ENCODE assay signal across 10 mouse cellular contexts in the genomic region with DNA sequence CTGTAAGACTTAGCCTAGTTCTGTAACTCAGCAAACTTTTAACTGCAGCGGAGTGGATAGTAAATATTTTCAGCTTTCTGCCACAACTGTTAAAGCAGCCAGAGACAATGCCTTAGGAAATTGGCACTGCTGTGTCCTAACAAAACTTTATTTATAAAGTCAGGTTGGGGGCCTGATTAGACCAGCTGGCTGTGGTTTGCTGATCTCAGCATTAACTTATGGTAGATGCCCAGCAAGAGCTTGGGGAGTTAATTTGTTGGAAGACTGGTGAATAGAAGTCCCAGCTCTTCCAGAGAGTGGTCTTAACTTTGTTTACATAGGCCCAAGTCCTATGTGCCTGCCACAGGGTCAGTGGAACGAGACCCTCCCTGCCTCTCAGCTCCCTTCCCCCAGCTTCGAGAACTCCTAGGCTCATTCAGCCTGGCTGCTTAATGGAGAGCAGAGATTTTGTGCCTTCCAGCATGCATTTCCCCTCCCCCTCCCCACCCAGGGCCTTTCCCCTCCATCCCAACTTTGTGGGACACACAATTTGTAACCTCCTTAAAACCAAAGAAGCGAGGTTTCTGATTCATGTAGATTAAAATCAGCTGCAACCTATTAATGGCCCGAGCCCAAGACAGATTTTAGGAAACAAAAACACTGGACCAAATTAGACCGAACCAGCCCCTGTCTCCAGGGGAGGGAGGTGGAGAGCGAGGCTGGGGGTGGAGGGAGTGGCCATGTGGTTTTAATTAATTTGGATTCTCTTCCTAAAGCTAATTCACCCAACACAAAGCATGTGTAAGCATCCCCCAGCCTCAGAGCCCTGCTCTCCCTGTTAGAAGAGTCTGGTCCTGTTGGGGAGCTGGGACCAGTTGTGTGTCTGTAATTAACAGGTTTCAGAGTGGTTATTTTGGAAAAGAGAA.
A peak's percentile ranks its signal among the peaks of the same experiment; 100 is the strongest.
DNase-seq lines count a peak whose midpoint lies in the region; ATAC-seq and TF ChIP-seq lines count a peak whose summit lies in the region.
"Had no signal": no experiment of that assay in that cellular context is flagged by ENCODE, and none has a peak within 500 bp of the region (broad histone marks: within the 10 kb centered on the region; RNA-seq: fewer than 3 reads in every experiment).

No protein-coding gene starts in this region.

- no peaks in the 10 kb centered on the region for H3K36me3 ChIP-seq in kidney, postnatal 0 days (ENCODE audit: insufficient read depth, low read length)
- no peaks in the 10 kb centered on the region for H3K36me3 ChIP-seq in embryonic facial prominence, embryonic 14.5 days (ENCODE audit: control insufficient read depth, insufficient read depth, low read length)
- no peaks in the 10 kb centered on the region for H3K36me3 ChIP-seq in neural tube, embryonic 11.5 days (ENCODE audit: control insufficient read depth, insufficient read depth, low read length)

- WGBS in kidney, postnatal 0 days: 36% methylated on average over 7 of the region's 7 CpGs
- 21% methylated on average over 7 of the region's 7 CpGs for WGBS in embryonic facial prominence, embryonic 14.5 days
- WGBS in neural tube, embryonic 11.5 days: 39% methylated on average over 7 of the region's 7 CpGs

- no peak for ATAC-seq in kidney, postnatal 0 days (replicated peaks; ENCODE audit: low FRiP score, low read depth)
- ATAC-seq in embryonic facial prominence, embryonic 14.5 days (ENCODE audit: low read depth): peak; percentile 64
- ATAC-seq in neural tube, embryonic 11.5 days (ENCODE audit: insufficient read depth, low FRiP score, low TSS enrichment): no peak

- peak; percentile 19; the same call in 1 of the 2 replicates for TF ChIP-seq CTCF in kidney, postnatal 0 days (IDR thresholded peaks at IDR 0.05; ENCODE audit: low read depth)

- peaks cover 25% of the 10 kb centered on the region for H3K4me1 ChIP-seq in kidney, postnatal 0 days (replicated peaks; ENCODE audit: insufficient read depth, low read length)
- H3K4me1 ChIP-seq in embryonic facial prominence, embryonic 14.5 days (ENCODE audit: control insufficient read depth, insufficient read depth, low read length): peaks cover 86% of the 10 kb centered on the region
- peaks cover 33% of the 10 kb centered on the region for H3K4me1 ChIP-seq in neural tube, embryonic 11.5 days (ENCODE audit: control insufficient read depth, insufficient read depth, low read length)

- peak; percentile 48 for DNase-seq in kidney, postnatal 0 days (ENCODE audit: low spot score)
- DNase-seq in kidney, adult 9 months: no peak
- peak; percentile 50 for DNase-seq in adipocyte (ENCODE audit: low spot score)
- peak; percentile 94 for DNase-seq in embryonic facial prominence, embryonic 14.5 days (ENCODE audit: low spot score)
- peak; percentile 48 for DNase-seq in neural tube, embryonic 11.5 days (ENCODE audit: low spot score)
- no peak for DNase-seq in urinary bladder, postnatal 36 days (ENCODE audit: low spot score in 2 of 2)
- DNase-seq in ovary, postnatal 14 days (ENCODE audit: low spot score): no peak
- DNase-seq: heart, postnatal 4 days; right cerebral cortex, adult 18-20 months; thymus, postnatal 14 days had no signal

- no peak overlapping the region for H3K9ac ChIP-seq in kidney, postnatal 0 days (ENCODE audit: low read depth, low read length)
- no peak overlapping the region for H3K9ac ChIP-seq in embryonic facial prominence, embryonic 14.5 days (ENCODE audit: low read depth, low read length)
- no peak overlapping the region for H3K9ac ChIP-seq in neural tube, embryonic 11.5 days (ENCODE audit: low read length)

- no peak overlapping the region for H3K4me3 ChIP-seq in kidney, postnatal 0 days (replicated peaks; ENCODE audit: low read depth, low read length)
- H3K4me3 ChIP-seq in embryonic facial prominence, embryonic 14.5 days (ENCODE audit: low read depth, low read length): no peak overlapping the region
- no peak overlapping the region for H3K4me3 ChIP-seq in neural tube, embryonic 11.5 days (ENCODE audit: low read depth, low read length)

- H3K27me3 ChIP-seq in kidney, postnatal 0 days (ENCODE audit: insufficient read depth, low read length): no peaks in the 10 kb centered on the region
- H3K27me3 ChIP-seq in embryonic facial prominence, embryonic 14.5 days (replicated peaks; ENCODE audit: control insufficient read depth, insufficient read depth, low read length): no peaks in the 10 kb centered on the region
- H3K27me3 ChIP-seq in neural tube, embryonic 11.5 days (ENCODE audit: control insufficient read depth, insufficient read depth, low read length): no peaks in the 10 kb centered on the region

- H3K9me3 ChIP-seq in kidney, postnatal 0 days (replicated peaks; ENCODE audit: low read length): no peaks in the 10 kb centered on the region
- no peaks in the 10 kb centered on the region for H3K9me3 ChIP-seq in embryonic facial prominence, embryonic 14.5 days (ENCODE audit: control insufficient read depth, low read length)
- no peaks in the 10 kb centered on the region for H3K9me3 ChIP-seq in neural tube, embryonic 11.5 days (ENCODE audit: control insufficient read depth, low read length)

- no peak overlapping the region for H3K4me2 ChIP-seq in kidney, postnatal 0 days (ENCODE audit: low read length)
- no peak overlapping the region for H3K4me2 ChIP-seq in embryonic facial prominence, embryonic 14.5 days (ENCODE audit: low read depth, low read length)
- H3K4me2 ChIP-seq in neural tube, embryonic 11.5 days (ENCODE audit: low read depth): no peak overlapping the region

- peak overlapping the region; percentile 64 for H3K27ac ChIP-seq in kidney, postnatal 0 days
- H3K27ac ChIP-seq in embryonic facial prominence, embryonic 14.5 days (replicated peaks; ENCODE audit: low read depth, low read length): peak overlapping the region; percentile 80
- H3K27ac ChIP-seq in neural tube, embryonic 11.5 days (ENCODE audit: low read depth, low read length): peak overlapping the region; percentile 58; the same call in 1 of the 2 replicates

Comparison
In these comparisons a context has a peak if more than half of its experiments do, and no peak if none do; other contexts are left out.
1. DNase-seq: peak in kidney, postnatal 0 days (single experiment), adipocyte (single experiment), embryonic facial prominence, embryonic 14.5 days (single experiment) and neural tube, embryonic 11.5 days (single experiment); none in kidney, adult 9 months (single experiment), urinary bladder, postnatal 36 days (0 of 2) and ovary, postnatal 14 days (single experiment).
2. Peak in every context shown above with its lines, with median percentiles within 50 percentile points of each other: H3K27ac ChIP-seq.